8 mouse cellular contexts compared by ENCODE assay signal in genomic region chr2:27075485-27075884, GRCm38 (mm10). TPM values are rescaled to one million over a fixed set of nuclear protein-coding genes. Genes with fewer than 3 reads are reported as not detected.
DNase-seq lines count a peak whose midpoint lies in the region; ATAC-seq and TF ChIP-seq lines count a peak whose summit lies in the region.

No protein-coding gene starts in this region.

- ATAC-seq in heart, postnatal 0 days (ENCODE audit: insufficient read depth, low read depth): peak; percentile 25

- H3K9ac ChIP-seq in heart, postnatal 0 days (replicated peaks; ENCODE audit: low read depth, low read length): no peak overlapping the region

- WGBS in heart, postnatal 0 days: 59% methylated on average over 3 of the region's 3 CpGs
- 71% methylated on average over 3 of the region's 3 CpGs for WGBS in lung, adult 2 months

- no peaks in the 10 kb centered on the region for H3K9me3 ChIP-seq in heart, postnatal 0 days (replicated peaks; ENCODE audit: control insufficient read depth, low read length)

- H3K36me3 ChIP-seq in heart, postnatal 0 days (replicated peaks; ENCODE audit: control insufficient read depth, insufficient read depth, low read length): no peaks in the 10 kb centered on the region

- peak; percentile 47 for DNase-seq in layer of hippocampus, adult 9-11 months
- no peak for DNase-seq in layer of hippocampus, adult 9-10 months (ENCODE audit: low spot score)
- DNase-seq in ES-CJ7 (ENCODE audit: low read depth, low spot score): peak; percentile 31
- DNase-seq in adrenal gland, postnatal 36 days: peak; percentile 51 to 64
- peak; percentile 47 for DNase-seq in heart, postnatal 0 days (ENCODE audit: low spot score)
- no peak for DNase-seq in lung, adult 2 months
- no peak for DNase-seq in T-cell, adult 2 months (ENCODE audit: low spot score)
- DNase-seq in right cerebral cortex, postnatal 4 days: no peak

- no peak overlapping the region for H3K27ac ChIP-seq in heart, postnatal 0 days (ENCODE audit: low read depth)

- H3K27me3 ChIP-seq in heart, postnatal 0 days (ENCODE audit: control insufficient read depth, insufficient read depth, low read length): no peaks in the 10 kb centered on the region

- no peak overlapping the region for H3K4me2 ChIP-seq in heart, postnatal 0 days (ENCODE audit: low read depth, low read length)

- H3K4me3 ChIP-seq in heart, postnatal 0 days (ENCODE audit: low read depth, low read length): no peak overlapping the region
- no peak overlapping the region for H3K4me3 ChIP-seq in lung, adult 2 months (replicated peaks; ENCODE audit: extremely low read depth, low read depth, low read length)

- peaks cover 47% of the 10 kb centered on the region for H3K4me1 ChIP-seq in heart, postnatal 0 days (ENCODE audit: control insufficient read depth, insufficient read depth)
- H3K4me1 ChIP-seq in lung, adult 2 months (ENCODE audit: control insufficient read depth, insufficient read depth, low read length): peaks cover 15% of the 10 kb centered on the region

- no peak for TF ChIP-seq EP300 in heart, postnatal 0 days (IDR thresholded peaks at IDR 0.05; ENCODE audit: low read depth)

- peak; percentile 82 for TF ChIP-seq CTCF in heart, postnatal 0 days (IDR thresholded peaks at IDR 0.05; ENCODE audit: low read depth)
- peak; percentile 92 for TF ChIP-seq CTCF in lung, adult 2 months (IDR thresholded peaks at IDR 0.05; ENCODE audit: insufficient read depth, low read length)

- no peak for TF ChIP-seq POLR2A in lung, adult 2 months (IDR thresholded peaks at IDR 0.05; ENCODE audit: borderline replicate concordance, extremely low read depth, low read depth, low read length)

RNA-seq across cellular contexts. Expression of gene Mymk, which starts 3.5 kb away (rescaled TPM):
- total RNA-seq in adrenal gland, postnatal 36 days (2021): not detected
- not detected in 2 replicates for total RNA-seq in heart, postnatal 0 days (2014; rRNA removed; ENCODE audit: low replicate concordance)
- 0.08 and 0.10 TPM in 2 replicates for polyA plus RNA-seq in heart, postnatal 0 days (2015; fragmentation: Nextera tagmentation; extraction: Ambion mirVana)
- 0.19 and 0.32 TPM in 2 replicates for polyA plus RNA-seq in lung, adult 2 months (2012; rRNA removed)

RNA-seq across cellular contexts. Expression of gene Adamtsl2, which starts 3.7 kb away (rescaled TPM):
- total RNA-seq in adrenal gland, postnatal 36 days (2021): 10 to 100 TPM; 15.7 to 31.7 TPM
- total RNA-seq in heart, postnatal 0 days (2014; rRNA removed; ENCODE audit: low replicate concordance): 17.7 and 21.9 TPM in 2 replicates
- 7.2 and 7.7 TPM in 2 replicates for polyA plus RNA-seq in heart, postnatal 0 days (2015; fragmentation: Nextera tagmentation; extraction: Ambion mirVana)
- polyA plus RNA-seq in lung, adult 2 months (2012; rRNA removed): 50.7 and 73.0 TPM in 2 replicates

RNA-seq across cellular contexts. Expression of gene Slc2a6, which starts 47.7 kb away (rescaled TPM):
- total RNA-seq in adrenal gland, postnatal 36 days (2021): under 1 TPM; 0.36 to 0.69 TPM
- 0.66 and 0.80 TPM in 2 replicates for total RNA-seq in heart, postnatal 0 days (2014; rRNA removed; ENCODE audit: low replicate concordance)
- polyA plus RNA-seq in heart, postnatal 0 days (2015; fragmentation: Nextera tagmentation; extraction: Ambion mirVana): 0.10 and 0.14 TPM in 2 replicates
- 6.2 and 9.5 TPM in 2 replicates for polyA plus RNA-seq in lung, adult 2 months (2012; rRNA removed)

Comparison
In these comparisons a context has a peak if more than half of its experiments do, and no peak if none do; other contexts are left out.
1. DNase-seq: peak in layer of hippocampus, adult 9-11 months (single experiment), ES-CJ7 (single experiment), adrenal gland, postnatal 36 days (2 of 2) and heart, postnatal 0 days (single experiment); none in layer of hippocampus, adult 9-10 months (single experiment), lung, adult 2 months (single experiment), T-cell, adult 2 months (single experiment) and right cerebral cortex, postnatal 4 days (single experiment).